In the genomic region with DNA sequence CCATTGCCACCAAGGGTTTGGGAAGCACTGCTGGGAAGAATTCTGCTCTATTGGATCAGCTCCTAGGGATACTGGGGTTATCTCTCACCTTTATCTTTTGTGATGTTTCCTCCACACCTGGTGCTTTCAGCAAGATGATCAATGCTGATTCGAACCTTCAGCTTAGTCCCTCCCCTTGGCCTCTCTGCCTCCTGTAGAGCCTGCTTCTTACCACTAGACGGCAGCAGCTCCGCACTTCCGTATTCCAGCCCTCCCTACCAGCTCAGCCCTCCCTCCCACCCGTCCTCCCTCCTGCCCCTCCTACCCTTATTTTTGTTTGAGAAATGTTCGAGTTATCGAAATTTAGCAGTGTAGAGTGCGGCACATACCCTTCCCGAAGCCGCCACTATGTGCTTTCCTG, we compare ENCODE assay signal across 11 mouse cellular contexts. TPM values are rescaled to one million over a fixed set of nuclear protein-coding genes. Genes with fewer than 3 reads are reported as not detected.
A peak's percentile ranks its signal among the peaks of the same experiment; 100 is the strongest.
DNase-seq lines count a peak whose midpoint lies in the region; ATAC-seq and TF ChIP-seq lines count a peak whose summit lies in the region.
"Had no signal": no experiment of that assay in that cellular context is flagged by ENCODE, and none has a peak within 500 bp of the region (broad histone marks: within the 10 kb centered on the region; RNA-seq: fewer than 3 reads in every experiment).

No protein-coding gene starts in this region.

- no peak for TF ChIP-seq POLR2A in bone marrow, adult 2 months (IDR thresholded peaks at IDR 0.05; ENCODE audit: borderline replicate concordance, control insufficient read depth, low read depth, low read length)

- 63% methylated on average over 10 of the region's 10 CpGs for WGBS in intestine, postnatal 0 days
- 57% methylated on average over 10 of the region's 10 CpGs for WGBS in intestine, embryonic 15.5 days
- 53% methylated on average over 10 of the region's 10 CpGs for WGBS in bone marrow, adult 2 months
- 50% methylated on average over 10 of the region's 10 CpGs for WGBS in heart, embryonic 10.5 days

- no peaks in the 10 kb centered on the region for H3K27me3 ChIP-seq in intestine, postnatal 0 days (replicated peaks; ENCODE audit: control insufficient read depth, insufficient read depth, low read length)
- no peaks in the 10 kb centered on the region for H3K27me3 ChIP-seq in intestine, embryonic 15.5 days (replicated peaks)
- H3K27me3 ChIP-seq in E14TG2a.4 (ENCODE audit: insufficient read depth, low read length), result no peaks in the 10 kb centered on the region
- H3K27me3 ChIP-seq in heart, embryonic 10.5 days (ENCODE audit: insufficient read depth, poor library complexity, severe bottlenecking), result no peaks in the 10 kb centered on the region

- no peak overlapping the region for H3K4me2 ChIP-seq in intestine, postnatal 0 days (replicated peaks; ENCODE audit: low read depth)
- no peak overlapping the region for H3K4me2 ChIP-seq in intestine, embryonic 15.5 days (replicated peaks)

- no peak overlapping the region for H3K4me3 ChIP-seq in intestine, postnatal 0 days (ENCODE audit: low read depth, low read length)
- no peak overlapping the region for H3K4me3 ChIP-seq in intestine, embryonic 15.5 days (replicated peaks)
- H3K4me3 ChIP-seq in E14TG2a.4 (replicated peaks; ENCODE audit: low read length), result no peak overlapping the region
- no peak overlapping the region for H3K4me3 ChIP-seq in bone marrow, adult 2 months (replicated peaks; ENCODE audit: control insufficient read depth, low read depth, low read length)
- H3K4me3 ChIP-seq in heart, embryonic 10.5 days, result no peak overlapping the region
- H3K4me3 ChIP-seq: hindbrain, embryonic 10.5 days had no signal

- intact Hi-C loops in heart, postnatal 10 days (cut with DNase I), result loop anchor here (5.0 kb wide), 1 partner anchor 155 kb away; no protein-coding TSS in a partner anchor

- no peaks in the 10 kb centered on the region for H3K36me3 ChIP-seq in intestine, postnatal 0 days (ENCODE audit: control insufficient read depth, insufficient read depth)
- no peaks in the 10 kb centered on the region for H3K36me3 ChIP-seq in intestine, embryonic 15.5 days
- no peaks in the 10 kb centered on the region for H3K36me3 ChIP-seq in E14TG2a.4 (ENCODE audit: insufficient read depth, low read length)
- H3K36me3 ChIP-seq in heart, embryonic 10.5 days, result no peaks in the 10 kb centered on the region
- H3K36me3 ChIP-seq: hindbrain, embryonic 10.5 days had no signal

- no peaks in the 10 kb centered on the region for H3K4me1 ChIP-seq in intestine, postnatal 0 days (replicated peaks; ENCODE audit: control insufficient read depth, insufficient read depth, low read length)
- no peaks in the 10 kb centered on the region for H3K4me1 ChIP-seq in intestine, embryonic 15.5 days (replicated peaks)
- H3K4me1 ChIP-seq in E14TG2a.4 (replicated peaks; ENCODE audit: low read depth, low read length), result 0 out of 2 replicates have a peak, but pooled peaks cover 3% of the 10 kb centered on the region
- no peaks in the 10 kb centered on the region for H3K4me1 ChIP-seq in bone marrow, adult 2 months (ENCODE audit: control insufficient read depth, insufficient read depth, low read length)
- H3K4me1 ChIP-seq in heart, embryonic 10.5 days, result peaks cover 21% of the 10 kb centered on the region

- DNase-seq in lung, postnatal 36 days, result peak; percentile 15
- no peak for DNase-seq in urinary bladder, postnatal 10 days (ENCODE audit: low spot score)
- DNase-seq in heart, postnatal 10 days, result no peak
- no peak for DNase-seq in heart, embryonic 10.5 days (ENCODE audit: low spot score)

- no peaks in the 10 kb centered on the region for H3K9me3 ChIP-seq in intestine, postnatal 0 days (ENCODE audit: control insufficient read depth)
- no peaks in the 10 kb centered on the region for H3K9me3 ChIP-seq in intestine, embryonic 15.5 days
- no peaks in the 10 kb centered on the region for H3K9me3 ChIP-seq in E14TG2a.4 (ENCODE audit: low read length)
- H3K9me3 ChIP-seq in heart, embryonic 10.5 days, result no peaks in the 10 kb centered on the region
- H3K9me3 ChIP-seq: hindbrain, embryonic 10.5 days had no signal

- ATAC-seq in intestine, postnatal 0 days, result no peak
- no peak for ATAC-seq in intestine, embryonic 15.5 days
- ATAC-seq: forebrain, embryonic 14.5 days had no signal

- H3K9ac ChIP-seq in intestine, postnatal 0 days (ENCODE audit: low read depth, low read length), result no peak overlapping the region
- H3K9ac ChIP-seq in intestine, embryonic 15.5 days, result no peak overlapping the region

- TF ChIP-seq CTCF in intestine, postnatal 0 days (IDR thresholded peaks at IDR 0.05; ENCODE audit: low read depth), result peak; percentile 66
- peak; percentile 72 for TF ChIP-seq CTCF in E14TG2a.4 (conservative IDR thresholded peaks at IDR 0.05; ENCODE audit: low read length)
- TF ChIP-seq CTCF in bone marrow, adult 2 months (IDR thresholded peaks at IDR 0.05; ENCODE audit: control insufficient read depth, insufficient read depth, low read length), result peak; percentile 47; the same call in 1 of the 2 replicates

- no peak overlapping the region for H3K27ac ChIP-seq in intestine, postnatal 0 days (ENCODE audit: low read depth, low read length)
- H3K27ac ChIP-seq in intestine, embryonic 15.5 days, result no peak overlapping the region
- H3K27ac ChIP-seq in bone marrow, adult 2 months (ENCODE audit: control insufficient read depth, insufficient read depth, low read depth, low read length, poor library complexity), result no peak overlapping the region
- H3K27ac ChIP-seq in heart, embryonic 10.5 days, result no peak overlapping the region
- H3K27ac ChIP-seq: hindbrain, embryonic 10.5 days had no signal

RNA-seq across cellular contexts. Expression of a gene that starts 55.5 kb away (rescaled TPM):
- 0.46 TPM in 2 replicates for polyA plus RNA-seq in intestine, postnatal 0 days (2015; fragmentation: Nextera tagmentation; extraction: Ambion mirVana)
- polyA plus RNA-seq in intestine, embryonic 15.5 days (2015; fragmentation: Nextera tagmentation; extraction: Ambion mirVana), result 3.0 and 3.2 TPM in 2 replicates
- 0.65 and 1.1 TPM in 2 replicates for polyA plus RNA-seq in bone marrow, adult 2 months (2011; ENCODE audit: insufficient read depth, insufficient read length, low replicate concordance, missing spikeins)
- 1 to 10 TPM; 1.4 to 1.5 TPM for total RNA-seq in heart, postnatal 10 days (2021)
- 0.36 and 0.62 TPM in 2 replicates for polyA plus RNA-seq in heart, embryonic 10.5 days (2016; fragmentation: Nextera tagmentation; extraction: Ambion mirVana)
- total RNA-seq: monocyte, adult 5-6 weeks had no signal
